Mouse (Mus musculus) erythroblast, adult 5-6 weeks (primary cell): Measurements from ENCODE around the gene Kirrel3. TPM values are rescaled to one million over a fixed set of nuclear protein-coding genes. Genes with fewer than 3 reads are reported as not detected.

Source experiments
- ATAC-seq: replicated peaks from 2 replicates; pipeline ENCODE4 v1.8.0; 2016; ENCODE audit warnings: moderate number of reproducible peaks, mild to moderate bottlenecking, moderate TSS enrichment, inconsistent platforms; ENCODE audit not compliant: poor library complexity, low FRiP score, severe bottlenecking
- total RNA-seq, 2 experiments: library from RNA; stranded (forward) in 1 of 2; stranded (reverse) in 1 of 2; fragments of 150-400 nt in 1 of 2; fragments of 200-764, 138-1000 nt in 1 of 2; gene quantifications; 2 replicates each; pipeline versions ENCODE4 v1.2.3 to v1.2.4; 2015 to 2017; ENCODE audit warnings: low replicate concordance in 2 of 2

Kirrel3 gene
- not detected in 2 replicates for total RNA-seq (2015; ENCODE audit: low replicate concordance)
- total RNA-seq (2017; ENCODE audit: low replicate concordance) = not detected in 2 replicates

GRCm38 (mm10) chr9:34485759-34486431, at the start of gene Kirrel3:
Kirrel3 (plus strand) TSS chr9:34485894.
- no peak for ATAC-seq

GRCm38 (mm10) chr9:34440721-34441120, 45.0 kb upstream of the Kirrel3 start:
- no peak for ATAC-seq

- ATAC-seq = no peak
Observed at GRCm38 (mm10) chr9:34443950-34444349, 41.7 kb upstream of the Kirrel3 start.

- no peak for ATAC-seq
Observed at GRCm38 (mm10) chr9:34446497-34447350, 39.0 kb upstream of the Kirrel3 start.

- ATAC-seq = no peak
Observed at GRCm38 (mm10) chr9:34447736-34448135, 38.0 kb upstream of the Kirrel3 start.

GRCm38 (mm10) chr9:34448467-34448866, 37.2 kb upstream of the Kirrel3 start:
- ATAC-seq = no peak

GRCm38 (mm10) chr9:34458189-34458588, 27.5 kb upstream of the Kirrel3 start:
- ATAC-seq = no peak

GRCm38 (mm10) chr9:34459968-34460367, 25.7 kb upstream of the Kirrel3 start:
- ATAC-seq = no peak

- ATAC-seq = no peak
Observed at GRCm38 (mm10) chr9:34463666-34464065, 22.0 kb upstream of the Kirrel3 start.

GRCm38 (mm10) chr9:34466058-34466457, 19.6 kb upstream of the Kirrel3 start:
- ATAC-seq = no peak

GRCm38 (mm10) chr9:34469180-34469579, 16.5 kb upstream of the Kirrel3 start:
- no peak for ATAC-seq

GRCm38 (mm10) chr9:34476206-34476605, 9.5 kb upstream of the Kirrel3 start:
- ATAC-seq = no peak

GRCm38 (mm10) chr9:34478494-34478893, 7.2 kb upstream of the Kirrel3 start:
- no peak for ATAC-seq

GRCm38 (mm10) chr9:34483236-34483635, 2.5 kb upstream of the Kirrel3 start:
- ATAC-seq = no peak

- no peak for ATAC-seq
Observed at GRCm38 (mm10) chr9:34484665-34485064, 1.0 kb upstream of the Kirrel3 start.

GRCm38 (mm10) chr9:34488267-34488666, 2.6 kb downstream of the Kirrel3 start:
- no peak for ATAC-seq

- ATAC-seq = no peak
Observed at GRCm38 (mm10) chr9:34488700-34489315, 3.1 kb downstream of the Kirrel3 start.

GRCm38 (mm10) chr9:34489316-34489710, 3.6 kb downstream of the Kirrel3 start:
- ATAC-seq = no peak

GRCm38 (mm10) chr9:34489760-34490159, 4.1 kb downstream of the Kirrel3 start:
- no peak for ATAC-seq

GRCm38 (mm10) chr9:34492121-34492520, 6.4 kb downstream of the Kirrel3 start:
- ATAC-seq = no peak

GRCm38 (mm10) chr9:34493571-34493970, 7.9 kb downstream of the Kirrel3 start:
- ATAC-seq = no peak
